Mouse (Mus musculus) stomach, embryonic 14.5 days (tissue): ENCODE measurements around the gene Bach2. TPM values are rescaled to one million over a fixed set of nuclear protein-coding genes. Genes with fewer than 3 reads are reported as not detected.
A peak's percentile ranks its signal among the peaks of the same experiment; 100 is the strongest.

Experiments
- ATAC-seq: fragments of 200-750 bp; cut with Nextera tagmentation; 2 replicates; pipeline ENCODE4 v1.8.0; 2017; ENCODE audit warnings: low read depth, moderate TSS enrichment; ENCODE audit not compliant: insufficient number of reproducible peaks, insufficient read depth, low FRiP score
- H3K27ac ChIP-seq: fragments of 300-500 bp; sonication (generic); 2 replicates; pipeline ENCODE4 v1.5.1; 2014; ENCODE audit warnings: mild to moderate bottlenecking, low read length, moderate library complexity, mixed read lengths
- H3K27me3 ChIP-seq: fragments of 300-500 bp; sonication (generic); 2 replicates; pipeline ENCODE4 v1.6.1; 2014; ENCODE audit warnings: low read length, control low read depth, mixed read lengths; ENCODE audit not compliant: control insufficient read depth, insufficient read depth
- H3K36me3 ChIP-seq: fragments of 300-500 bp; sonication (generic); 2 replicates; pipeline ENCODE4 v1.6.1; 2014; ENCODE audit warnings: mild to moderate bottlenecking, control low read depth, low read length, moderate library complexity, mixed read lengths; ENCODE audit not compliant: control insufficient read depth, insufficient read depth
- H3K4me1 ChIP-seq: fragments of 300-500 bp; sonication (generic); 2 replicates; pipeline ENCODE4 v1.6.1; 2014; ENCODE audit warnings: low read length, control low read depth, mixed read lengths; ENCODE audit not compliant: control insufficient read depth, insufficient read depth
- H3K4me2 ChIP-seq: fragments of 300-500 bp; sonication (generic); replicated peaks from 2 replicates; pipeline ENCODE4 v1.6.1; 2014; ENCODE audit warnings: low read depth, low read length, control low read depth
- H3K4me3 ChIP-seq: fragments of 300-500 bp; sonication (generic); 2 replicates; pipeline ENCODE4 v1.5.1; 2014; ENCODE audit warnings: low read depth, low read length, control low read depth
- H3K9ac ChIP-seq: fragments of 300-500 bp; sonication (generic); replicated peaks from 2 replicates; pipeline ENCODE4 v1.6.1; 2014; ENCODE audit warnings: low read depth, mild to moderate bottlenecking, control low read depth, low read length, moderate library complexity, mixed read lengths
- H3K9me3 ChIP-seq: fragments of 300-500 bp; sonication (generic); 2 replicates; pipeline ENCODE4 v1.6.1; 2016; ENCODE audit warnings: low read depth, low read length, control low read depth; ENCODE audit not compliant: control insufficient read depth
- WGBS: fragments of 180-500 bp; shearing (Covaris S2); extraction: QIAGEN DNeasy Blood & Tissue Kit; methylation state at CpG from one replicate; pipeline ENCODE4 v1.1.7; 2014; 5-methylcytosine and 5-hydroxymethylcytosine counted together
- polyA plus RNA-seq: library from polyadenylated mRNA; unstranded; fragments of >200 nt; fragmentation: Nextera tagmentation; extraction: Ambion mirVana; gene quantifications from 2 replicates; pipeline ENCODE4 v1.2.1, GENCODE M21; 2014

Bach2 gene
- polyA plus RNA-seq, 1 experiment from 2014 or later = 8.4 TPM

DNA sequence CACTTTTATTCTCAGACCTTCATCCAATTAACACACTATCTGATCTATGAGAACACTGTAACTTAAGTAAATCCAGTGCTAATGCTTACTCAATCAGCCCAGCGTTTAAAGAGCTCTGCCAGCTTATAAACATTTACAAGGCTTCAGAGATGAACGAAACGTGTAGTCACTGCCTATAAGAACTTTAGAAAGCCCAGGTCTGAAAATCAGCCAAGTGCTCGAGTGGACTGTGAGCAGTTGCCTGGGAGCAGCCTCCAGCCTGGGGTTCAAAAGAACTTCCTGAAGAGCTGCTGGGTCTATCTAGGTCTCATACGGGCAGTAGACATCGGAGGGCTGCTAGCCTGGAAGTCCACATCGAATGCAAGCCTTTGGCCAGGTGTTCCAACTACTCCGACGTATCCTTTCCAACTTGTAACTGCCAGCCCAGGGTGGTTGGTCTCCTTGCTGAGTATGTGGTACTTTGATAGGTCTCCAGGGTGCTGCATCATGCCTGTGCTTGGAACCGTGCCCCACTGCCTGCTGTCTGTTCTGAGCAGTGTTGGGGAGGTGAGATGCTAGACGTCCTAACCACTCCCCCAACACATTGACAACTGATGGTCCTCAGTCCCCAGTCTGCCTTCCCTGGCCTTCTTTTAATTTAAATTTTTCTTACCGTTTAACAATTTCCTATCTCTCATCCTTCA, 117.5 kb downstream of the Bach2 start:
- Histone ChIP-seq H3K9ac (no peak overlapping the region), H3K4me1 (peaks cover 14% of the 10 kb centered on the region), H3K9me3 (no peaks in the 10 kb centered on the region), H3K27me3 (no peaks in the 10 kb centered on the region), H3K27ac (no peak overlapping the region), H3K4me2 (no peak overlapping the region), H3K4me3 (no peak overlapping the region), H3K36me3 (no peaks in the 10 kb centered on the region)
- 42% methylated on average over 12 of the region's 12 CpGs for WGBS
- no peak for ATAC-seq

DNA sequence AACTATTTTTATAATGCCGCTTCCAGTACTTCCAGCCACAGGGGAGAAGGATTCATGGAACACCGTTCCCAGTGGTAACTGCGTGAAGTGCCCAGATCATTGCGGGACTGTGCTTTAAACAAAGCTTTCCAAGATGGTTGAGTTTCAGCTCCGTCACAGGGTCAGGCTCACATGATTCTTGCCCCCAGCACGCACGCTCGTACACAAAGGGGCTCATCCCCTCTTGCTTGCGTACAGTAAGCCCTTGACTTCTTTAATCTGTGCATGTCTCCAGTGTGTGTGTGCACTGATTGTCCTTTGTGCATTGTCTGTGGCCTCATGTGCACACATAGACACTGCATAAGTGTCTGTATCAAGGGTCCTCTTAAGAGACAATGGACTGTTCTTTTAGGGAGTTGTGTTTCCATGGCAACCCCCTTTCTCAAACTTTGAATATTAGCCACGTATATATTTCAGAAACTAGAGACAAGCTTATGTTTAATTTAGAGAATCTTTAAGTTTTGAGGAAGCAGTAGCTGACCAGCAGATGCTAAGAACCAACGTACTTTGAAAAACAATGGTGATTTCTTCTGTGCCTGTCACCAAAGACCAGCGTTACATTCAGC, 119.5 kb downstream of the Bach2 start:
- ATAC-seq = no peak
- 71% methylated on average over 12 of the region's 12 CpGs for WGBS
- Histone ChIP-seq H3K9me3 (no peaks in the 10 kb centered on the region), H3K27ac (peak overlapping the region; percentile 33; the same call in 1 of the 2 replicates), H3K27me3 (no peaks in the 10 kb centered on the region), H3K4me2 (no peak overlapping the region), H3K4me1 (peaks cover 7% of the 10 kb centered on the region; the same call in 1 of the 2 replicates), H3K4me3 (no peak overlapping the region), H3K9ac (no peak overlapping the region), H3K36me3 (no peaks in the 10 kb centered on the region)

DNA sequence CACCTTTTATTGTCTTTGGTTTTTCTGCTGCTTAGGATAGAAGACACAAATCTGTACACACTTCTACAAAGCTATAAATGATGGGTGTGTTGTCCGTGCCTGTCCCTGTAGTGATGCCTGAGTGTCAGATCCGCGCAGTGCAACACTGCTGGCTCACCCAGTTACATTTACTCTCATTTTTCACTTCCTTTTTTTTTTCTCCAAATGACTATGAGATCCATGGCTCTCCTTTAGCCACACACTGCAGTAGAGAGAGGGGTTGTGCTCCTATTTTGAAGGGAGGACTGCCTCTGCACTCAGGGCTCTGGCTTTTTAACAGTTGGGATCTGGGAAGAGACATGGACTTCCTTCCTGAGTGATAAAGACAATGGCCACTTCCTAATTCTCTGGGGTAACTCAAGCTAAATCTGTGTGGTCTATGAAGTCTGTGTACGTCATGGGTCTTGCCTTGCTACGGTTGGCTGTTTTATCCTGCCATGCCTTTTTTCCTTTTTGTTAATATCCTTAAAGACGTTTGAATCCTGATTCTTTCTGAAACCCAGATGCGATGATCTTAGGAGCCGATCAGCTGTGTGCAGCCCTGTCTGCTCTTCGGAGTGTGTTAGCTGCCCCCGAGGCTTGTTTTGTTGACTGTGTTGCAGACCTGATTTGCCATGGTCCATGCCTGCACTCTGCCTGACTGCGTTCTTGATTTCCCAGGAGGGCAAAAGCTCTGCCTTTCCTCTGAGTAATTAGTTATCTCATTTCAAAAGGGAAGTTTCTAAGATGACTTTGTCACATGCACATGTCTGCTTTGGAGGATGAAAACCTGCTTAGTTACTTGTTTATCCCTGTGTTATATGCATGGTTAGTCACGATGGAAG, 120.2 kb downstream of the Bach2 start:
- Histone ChIP-seq H3K4me1 (peaks cover 7% of the 10 kb centered on the region; the same call in 1 of the 2 replicates), H3K9me3 (no peaks in the 10 kb centered on the region), H3K4me2 (no peak overlapping the region), H3K4me3 (no peak overlapping the region), H3K27me3 (no peaks in the 10 kb centered on the region), H3K36me3 (no peaks in the 10 kb centered on the region), H3K27ac (no peak overlapping the region), H3K9ac (no peak overlapping the region)
- 67% methylated on average over 12 of the region's 12 CpGs for WGBS
- ATAC-seq = no peak

DNA sequence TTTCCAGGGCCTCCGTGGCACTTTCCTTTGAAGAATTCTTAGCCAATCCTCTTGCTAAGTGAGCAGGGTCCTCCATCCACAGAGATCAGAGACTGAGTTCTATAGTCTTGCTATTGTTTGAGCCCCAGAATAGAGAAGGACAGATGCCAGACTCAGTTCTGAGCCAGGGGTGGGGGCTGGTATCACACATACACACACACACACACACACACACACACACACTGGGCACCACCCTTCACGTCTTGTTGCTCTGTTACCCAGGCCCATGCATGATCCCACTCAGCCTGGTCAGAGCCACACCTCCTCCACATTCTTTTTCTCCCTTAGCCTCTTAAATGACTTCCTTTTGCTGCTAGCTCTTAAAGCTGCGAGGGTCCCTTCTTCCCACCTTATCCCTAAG, 121.0 kb downstream of the Bach2 start:
- no peak overlapping the region for H3K4me3 ChIP-seq
- no peak for ATAC-seq
- WGBS = 45% methylated on average over 3 of the region's 3 CpGs
- peaks cover 7% of the 10 kb centered on the region; the same call in 1 of the 2 replicates for H3K4me1 ChIP-seq
- no peak overlapping the region for H3K4me2 ChIP-seq
- H3K9ac ChIP-seq = no peak overlapping the region
- no peaks in the 10 kb centered on the region for H3K36me3 ChIP-seq
- H3K27ac ChIP-seq = no peak overlapping the region
- H3K27me3 ChIP-seq = no peaks in the 10 kb centered on the region
- no peaks in the 10 kb centered on the region for H3K9me3 ChIP-seq

DNA sequence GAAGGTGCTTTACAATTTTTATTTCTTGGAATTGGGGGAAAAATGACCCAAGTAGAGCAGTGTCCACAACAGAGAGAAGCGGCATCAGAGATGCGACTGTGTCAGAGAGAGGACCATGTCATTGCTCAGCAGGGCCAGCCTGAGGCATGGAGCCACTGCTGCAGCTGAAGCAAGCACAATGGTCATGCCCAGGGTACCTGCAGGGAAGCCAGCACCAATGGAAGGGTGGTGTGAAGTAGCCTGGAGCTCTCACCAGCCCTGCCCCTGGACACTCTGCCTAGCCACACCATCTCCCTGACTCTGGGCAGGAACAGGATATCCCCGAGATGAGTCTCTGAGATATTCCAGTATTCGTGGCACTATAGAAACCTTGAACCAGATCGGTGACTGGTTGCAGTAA, 121.9 kb downstream of the Bach2 start:
- no peaks in the 10 kb centered on the region for H3K36me3 ChIP-seq
- no peak overlapping the region for H3K27ac ChIP-seq
- H3K9ac ChIP-seq = no peak overlapping the region
- H3K27me3 ChIP-seq = no peaks in the 10 kb centered on the region
- H3K4me2 ChIP-seq = no peak overlapping the region
- no peak overlapping the region for H3K4me3 ChIP-seq
- H3K4me1 ChIP-seq = peaks cover 14% of the 10 kb centered on the region
- no peak for ATAC-seq
- no peaks in the 10 kb centered on the region for H3K9me3 ChIP-seq
- WGBS = 88% methylated on average over 5 of the region's 5 CpGs

DNA sequence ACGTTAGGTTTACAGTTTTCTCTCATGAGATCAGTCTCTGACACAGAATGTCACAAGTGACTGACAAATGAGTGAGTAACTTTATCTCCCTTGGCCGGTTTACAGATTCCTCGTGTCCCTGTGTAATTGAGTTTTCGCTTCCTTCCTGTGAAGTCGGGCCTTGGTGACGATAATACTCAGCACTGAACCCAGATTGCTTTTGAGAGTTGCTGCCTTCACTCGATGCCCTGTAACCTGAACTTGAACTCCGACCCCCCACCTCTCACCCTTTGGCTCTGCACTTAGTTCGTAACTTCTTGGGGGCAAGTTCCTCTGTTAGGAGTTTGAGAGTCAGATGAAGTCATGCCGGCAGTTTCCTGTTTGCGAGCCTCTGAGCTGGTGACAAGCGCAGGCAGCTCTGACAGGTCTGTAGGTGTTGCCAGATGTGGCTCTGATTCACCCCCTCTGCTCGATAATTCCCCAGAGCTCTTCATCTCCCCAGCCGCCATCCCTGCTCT, 124.9 kb downstream of the Bach2 start:
- no peaks in the 10 kb centered on the region for H3K9me3 ChIP-seq
- ATAC-seq = no peak
- no peak overlapping the region for H3K4me2 ChIP-seq
- no peaks in the 10 kb centered on the region for H3K36me3 ChIP-seq
- no peaks in the 10 kb centered on the region for H3K27me3 ChIP-seq
- no peak overlapping the region for H3K9ac ChIP-seq
- no peak overlapping the region for H3K27ac ChIP-seq
- H3K4me1 ChIP-seq = peaks cover 7% of the 10 kb centered on the region
- 48% methylated on average over 14 of the region's 14 CpGs for WGBS
- no peak overlapping the region for H3K4me3 ChIP-seq

DNA sequence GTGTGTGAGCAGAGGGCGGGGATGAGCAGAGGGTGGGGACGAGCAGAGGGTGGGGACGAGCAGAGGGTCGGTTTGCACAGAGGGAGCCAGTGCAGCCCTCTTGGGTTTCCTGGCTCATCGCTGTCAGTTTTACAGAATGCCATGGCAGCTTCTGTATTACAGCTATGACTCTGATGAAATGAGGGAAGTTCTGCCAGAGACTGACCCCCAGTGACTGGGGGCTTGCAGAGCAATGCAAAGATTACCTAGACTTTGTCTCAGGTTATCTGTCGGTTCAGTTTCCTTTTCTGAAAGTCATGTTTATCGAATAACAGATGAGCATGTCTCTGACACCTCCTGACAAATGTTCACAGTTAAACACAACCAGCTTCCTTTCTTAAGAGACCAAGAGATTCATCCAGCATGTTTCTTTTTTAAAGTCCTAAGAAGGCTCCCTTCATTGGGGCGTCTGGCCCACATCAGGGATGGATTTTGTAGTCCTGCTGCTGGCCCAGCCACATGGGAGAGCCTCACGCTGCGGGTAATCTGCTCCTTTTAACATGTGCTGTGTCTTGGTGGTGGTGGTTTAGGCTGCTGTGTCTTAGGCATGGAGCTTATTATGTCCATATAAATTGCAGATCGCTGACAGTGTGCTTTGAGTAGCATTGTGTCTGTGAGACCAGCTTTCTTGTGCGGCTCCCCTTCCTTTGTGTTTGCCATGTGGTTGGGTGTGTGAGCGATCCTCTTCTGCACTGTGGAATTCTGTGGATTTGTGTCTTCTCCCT, 126.7 kb downstream of the Bach2 start:
- Histone ChIP-seq H3K9ac (no peak overlapping the region), H3K4me2 (no peak overlapping the region), H3K4me3 (no peak overlapping the region), H3K27me3 (no peaks in the 10 kb centered on the region), H3K4me1 (peaks cover 7% of the 10 kb centered on the region), H3K9me3 (no peaks in the 10 kb centered on the region), H3K36me3 (no peaks in the 10 kb centered on the region), H3K27ac (no peak overlapping the region)
- ATAC-seq = no peak
- WGBS = 40% methylated on average over 13 of the region's 13 CpGs

DNA sequence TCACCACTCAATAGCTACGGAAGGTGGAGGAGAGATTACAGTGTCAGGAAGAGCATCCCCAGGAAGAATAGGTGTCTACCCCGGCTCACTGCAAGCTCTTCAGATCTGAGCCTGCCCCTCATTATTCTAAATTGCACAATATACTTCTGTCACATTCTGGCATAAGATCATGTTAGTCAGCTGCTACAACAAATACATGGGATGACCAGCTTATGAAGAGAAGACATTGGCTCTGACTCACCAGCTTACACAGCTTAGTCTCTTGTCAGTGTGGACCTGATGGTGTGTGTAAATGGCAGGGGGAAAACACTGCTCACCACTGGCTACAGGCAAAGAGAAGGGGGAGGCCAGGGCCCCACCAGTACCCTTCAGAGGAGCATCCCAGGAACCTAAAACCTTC, 127.6 kb downstream of the Bach2 start:
- Histone ChIP-seq H3K4me1 (peaks cover 10% of the 10 kb centered on the region), H3K4me3 (no peak overlapping the region), H3K27ac (no peak overlapping the region), H3K9ac (no peak overlapping the region), H3K36me3 (no peaks in the 10 kb centered on the region), H3K9me3 (no peaks in the 10 kb centered on the region), H3K27me3 (no peaks in the 10 kb centered on the region), H3K4me2 (no peak overlapping the region)
- no peak for ATAC-seq
- WGBS = 85% methylated on average over 2 of the region's 2 CpGs
